In the genomic region with DNA sequence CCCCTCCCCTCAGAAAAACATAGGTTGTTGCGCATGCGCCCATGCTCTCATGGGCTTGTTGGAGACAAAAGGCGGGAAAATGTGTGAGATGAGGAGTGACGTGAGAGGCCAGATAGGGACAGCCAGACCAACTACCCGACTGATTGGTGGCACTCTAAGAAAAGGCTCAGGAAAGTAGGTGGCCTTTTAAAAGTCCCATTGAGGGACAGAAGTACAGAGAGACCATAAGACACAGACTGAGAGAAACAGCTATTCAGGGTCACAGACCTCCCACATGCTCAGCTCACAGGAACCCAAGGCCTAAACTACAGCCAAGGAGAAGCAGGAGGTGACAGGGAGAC, we compare ENCODE assay signal across 9 mouse cellular contexts. TPM values are rescaled to one million over a fixed set of nuclear protein-coding genes. Genes with fewer than 3 reads are reported as not detected.
DNase-seq lines count a peak whose midpoint lies in the region; ATAC-seq and TF ChIP-seq lines count a peak whose summit lies in the region.
"Had no signal": no experiment of that assay in that cellular context is flagged by ENCODE, and none has a peak within 500 bp of the region (broad histone marks: within the 10 kb centered on the region; RNA-seq: fewer than 3 reads in every experiment).

No protein-coding gene starts in this region.

- H3K9ac ChIP-seq in lung, embryonic 14.5 days = no peak overlapping the region
- no peak overlapping the region for H3K9ac ChIP-seq in limb, embryonic 13.5 days

- no peak overlapping the region for H3K4me2 ChIP-seq in lung, embryonic 14.5 days
- peak overlapping the region; percentile 64; the same call in 1 of the 2 replicates for H3K4me2 ChIP-seq in limb, embryonic 13.5 days (replicated peaks)

- peak overlapping the region; percentile 56 for H3K4me3 ChIP-seq in heart, embryonic 10.5 days
- no peak overlapping the region for H3K4me3 ChIP-seq in lung, embryonic 14.5 days (ENCODE audit: low read depth, low read length)
- peak overlapping the region; percentile 45; the same call in 1 of the 2 replicates for H3K4me3 ChIP-seq in limb, embryonic 13.5 days
- H3K4me3 ChIP-seq in small intestine, adult 2 months (ENCODE audit: low read depth, low read length) = peak overlapping the region; percentile 42; the same call in 1 of the 2 replicates

- H3K36me3 ChIP-seq in heart, embryonic 10.5 days = no peaks in the 10 kb centered on the region
- H3K36me3 ChIP-seq in lung, embryonic 14.5 days (ENCODE audit: insufficient read depth) = no peaks in the 10 kb centered on the region
- no peaks in the 10 kb centered on the region for H3K36me3 ChIP-seq in limb, embryonic 13.5 days
- no peaks in the 10 kb centered on the region for H3K36me3 ChIP-seq in small intestine, adult 2 months (ENCODE audit: control insufficient read depth, insufficient read depth, low read length)

- no peaks in the 10 kb centered on the region for H3K9me3 ChIP-seq in heart, embryonic 10.5 days
- H3K9me3 ChIP-seq in lung, embryonic 14.5 days (ENCODE audit: low read depth, low read length) = no peaks in the 10 kb centered on the region
- H3K9me3 ChIP-seq in limb, embryonic 13.5 days = no peaks in the 10 kb centered on the region

- no peak for TF ChIP-seq POLR2A in small intestine, adult 2 months (IDR thresholded peaks at IDR 0.05; ENCODE audit: low read depth, low read length)

- H3K27ac ChIP-seq in heart, embryonic 10.5 days = peak overlapping the region; percentile 78
- no peak overlapping the region for H3K27ac ChIP-seq in lung, embryonic 14.5 days (ENCODE audit: low read depth)
- no peak overlapping the region for H3K27ac ChIP-seq in limb, embryonic 13.5 days
- no peak overlapping the region for H3K27ac ChIP-seq in small intestine, adult 2 months (ENCODE audit: insufficient read depth, low read depth, low read length)

- TF ChIP-seq CTCF in lung, embryonic 14.5 days (IDR thresholded peaks at IDR 0.05; ENCODE audit: low read depth) = no peak
- no peak for TF ChIP-seq CTCF in small intestine, adult 2 months (IDR thresholded peaks at IDR 0.05; ENCODE audit: extremely low read depth, insufficient read length, insufficient replicate concordance, low read depth, low read length)

- H3K27me3 ChIP-seq in heart, embryonic 10.5 days (ENCODE audit: insufficient read depth, poor library complexity, severe bottlenecking) = peaks cover 11% of the 10 kb centered on the region; the same call in 1 of the 2 replicates
- H3K27me3 ChIP-seq in lung, embryonic 14.5 days (ENCODE audit: insufficient read depth, low read length) = no peaks in the 10 kb centered on the region
- peaks cover 28% of the 10 kb centered on the region for H3K27me3 ChIP-seq in limb, embryonic 13.5 days
- no peaks in the 10 kb centered on the region for H3K27me3 ChIP-seq in small intestine, adult 2 months (ENCODE audit: control insufficient read depth, insufficient read depth, low read length)

- intact Hi-C loops in heart, postnatal 25 days (cut with DNase I) = no loop called here

- ATAC-seq in lung, embryonic 14.5 days (ENCODE audit: insufficient read depth) = peak; percentile 65; the same call in 1 of the 2 replicates
- no peak for ATAC-seq in limb, embryonic 13.5 days (ENCODE audit: low FRiP score, low read depth)
- no peak for ATAC-seq in cerebellum, adult (ENCODE audit: insufficient number of reproducible peaks, low FRiP score, low TSS enrichment)

- H3K4me1 ChIP-seq in heart, embryonic 10.5 days = no peaks in the 10 kb centered on the region
- no peaks in the 10 kb centered on the region for H3K4me1 ChIP-seq in lung, embryonic 14.5 days (ENCODE audit: insufficient read depth)
- H3K4me1 ChIP-seq in limb, embryonic 13.5 days = no peaks in the 10 kb centered on the region
- no peaks in the 10 kb centered on the region for H3K4me1 ChIP-seq in small intestine, adult 2 months (ENCODE audit: control insufficient read depth, insufficient read depth, insufficient read length, low read length)

- WGBS in heart, embryonic 10.5 days = 2% methylated on average over 5 of the region's 5 CpGs
- WGBS in lung, embryonic 14.5 days = 2% methylated on average over 5 of the region's 5 CpGs
- 2% methylated on average over 5 of the region's 5 CpGs for WGBS in limb, embryonic 13.5 days
- WGBS in small intestine, adult 2 months = 7% methylated on average over 5 of the region's 5 CpGs

- DNase-seq in heart, embryonic 10.5 days (ENCODE audit: low spot score) = no peak
- DNase-seq in heart, postnatal 25 days (ENCODE audit: low spot score) = no peak
- DNase-seq in lung, embryonic 14.5 days = no peak
- no peak for DNase-seq in lung, postnatal 10 days
- DNase-seq in cerebellum, postnatal 14 days = no peak

RNA-seq across cellular contexts. Expression of a gene that starts 20.4 kb away (rescaled TPM):
- 0.49 and 0.83 TPM in 2 replicates for polyA plus RNA-seq in heart, embryonic 10.5 days (2016; fragmentation: Nextera tagmentation; extraction: Ambion mirVana)
- total RNA-seq in heart, postnatal 25 days (2021) = under 1 TPM; 0.28 to 0.62 TPM
- 0.71 and 1.2 TPM in 2 replicates for polyA plus RNA-seq in lung, embryonic 14.5 days (2014; fragmentation: Nextera tagmentation; extraction: Ambion mirVana)
- 1.1 TPM in 2 replicates for polyA plus RNA-seq in limb, embryonic 13.5 days (2015; fragmentation: Nextera tagmentation; extraction: Ambion mirVana)
- polyA plus RNA-seq in small intestine, adult 2 months (2012; rRNA removed) = 0.43 TPM in 1 of 2 replicates, not detected in the other
- total RNA-seq: gastrocnemius, adult 8-10 months had no signal

RNA-seq across cellular contexts. Expression of a gene that starts 22.1 kb away (rescaled TPM):
- polyA plus RNA-seq in heart, embryonic 10.5 days (2016; fragmentation: Nextera tagmentation; extraction: Ambion mirVana) = 0.74 and 0.78 TPM in 2 replicates
- total RNA-seq in heart, postnatal 25 days (2021) = 1 to 10 TPM; 1.3 to 2.2 TPM
- 2.0 and 2.9 TPM in 2 replicates for polyA plus RNA-seq in lung, embryonic 14.5 days (2014; fragmentation: Nextera tagmentation; extraction: Ambion mirVana)
- polyA plus RNA-seq in limb, embryonic 13.5 days (2015; fragmentation: Nextera tagmentation; extraction: Ambion mirVana) = 3.5 and 4.0 TPM in 2 replicates
- 1.1 and 1.8 TPM in 2 replicates for polyA plus RNA-seq in small intestine, adult 2 months (2012; rRNA removed)

RNA-seq across cellular contexts. Expression of a gene that starts 22.8 kb away (rescaled TPM):
- polyA plus RNA-seq in heart, embryonic 10.5 days (2016; fragmentation: Nextera tagmentation; extraction: Ambion mirVana) = 1.2 and 1.7 TPM in 2 replicates
- 10 to 100 TPM; 27.9 to 32.7 TPM for total RNA-seq in heart, postnatal 25 days (2021)
- polyA plus RNA-seq in lung, embryonic 14.5 days (2014; fragmentation: Nextera tagmentation; extraction: Ambion mirVana) = 1.5 TPM in 2 replicates
- 1.00 and 1.2 TPM in 2 replicates for polyA plus RNA-seq in limb, embryonic 13.5 days (2015; fragmentation: Nextera tagmentation; extraction: Ambion mirVana)
- polyA plus RNA-seq in small intestine, adult 2 months (2012; rRNA removed) = 1.1 TPM in 2 replicates

RNA-seq across cellular contexts. Expression of a gene that starts 59.2 kb away (rescaled TPM):
- polyA plus RNA-seq in heart, embryonic 10.5 days (2016; fragmentation: Nextera tagmentation; extraction: Ambion mirVana) = 0.83 and 1.8 TPM in 2 replicates
- total RNA-seq in heart, postnatal 25 days (2021) = 1 to 10 TPM in 1 of 2 experiments, under 1 TPM in 1; 0.70 to 1.3 TPM
- 0.28 TPM in 1 of 2 replicates, not detected in the other for polyA plus RNA-seq in lung, embryonic 14.5 days (2014; fragmentation: Nextera tagmentation; extraction: Ambion mirVana)
- polyA plus RNA-seq in limb, embryonic 13.5 days (2015; fragmentation: Nextera tagmentation; extraction: Ambion mirVana) = 0.36 TPM in 1 of 2 replicates, not detected in the other
- polyA plus RNA-seq in small intestine, adult 2 months (2012; rRNA removed) = 2.2 and 3.2 TPM in 2 replicates
